Mouse (Mus musculus) thymus, postnatal 36 days (tissue): ENCODE measurements at regions not wholly inside any gene's neighbourhood (a gene's known extent, or its start where the extent isn't known, plus 50 kb on each side); places are given as distances from the start of the nearest gene placed in this dataset.
"Not testable (repeated sequence)": the region's sequence is repeated elsewhere in the genome, so short reads cannot be mapped to it uniquely, and the experiment has no call there.

Experiments
- DNase-seq, 2 experiments: peaks; one replicate each; pipeline ENCODE4 v3.0.0; 2022; ENCODE audit warnings: mixed read lengths in 2 of 2

DNA sequence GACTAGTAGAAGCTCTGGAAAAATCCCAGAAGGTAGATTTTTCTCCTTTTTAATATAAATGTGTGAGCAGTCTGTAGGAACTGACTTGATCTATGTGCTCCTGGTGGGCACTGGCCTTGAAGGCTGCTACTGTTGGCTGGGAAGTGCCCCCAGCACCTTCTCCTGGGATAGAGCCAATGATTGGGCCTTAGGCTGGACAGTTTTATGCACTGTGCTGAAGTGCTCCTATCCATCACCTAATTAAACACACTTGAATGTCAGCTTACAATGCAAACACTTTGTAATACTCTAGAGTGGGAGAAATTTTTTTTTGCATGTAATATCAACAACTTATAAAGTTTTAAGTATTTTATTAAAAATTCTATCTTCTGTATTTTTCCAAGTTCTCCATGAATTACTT lies 266.5 kb downstream of the Lyplal1 start:
- DNase-seq, result no peak

DNA sequence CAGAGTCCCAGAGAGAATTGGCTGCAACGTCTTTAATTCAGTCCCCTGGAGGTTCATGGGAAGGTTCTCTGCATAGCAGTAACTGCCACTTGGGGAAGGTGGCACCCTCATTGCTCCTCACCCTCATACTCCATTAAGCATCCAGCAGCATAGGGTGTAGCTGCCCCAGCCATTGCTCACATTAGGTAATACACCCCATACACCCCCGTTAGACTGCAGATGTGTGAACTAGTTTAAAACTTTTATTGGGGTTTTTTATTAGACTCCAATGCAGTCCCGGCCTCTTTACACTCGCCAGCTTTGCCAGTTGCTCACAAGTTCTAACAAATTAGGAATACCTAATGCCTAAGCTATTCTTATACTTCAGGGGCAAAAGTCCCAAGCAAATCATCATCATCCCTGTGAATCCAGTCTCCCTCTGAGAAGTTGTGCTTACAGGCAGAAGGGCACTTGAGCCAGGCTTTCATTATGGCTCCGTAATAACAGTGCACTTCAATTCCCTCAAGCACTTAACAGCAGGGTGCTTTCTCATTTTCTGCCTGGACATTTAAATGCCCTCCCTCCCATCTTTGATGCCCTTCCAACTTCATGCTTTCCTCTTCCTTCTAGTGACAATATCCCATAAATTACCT lies 265.7 kb downstream of the Lyplal1 start:
- DNase-seq, result no peak

DNA sequence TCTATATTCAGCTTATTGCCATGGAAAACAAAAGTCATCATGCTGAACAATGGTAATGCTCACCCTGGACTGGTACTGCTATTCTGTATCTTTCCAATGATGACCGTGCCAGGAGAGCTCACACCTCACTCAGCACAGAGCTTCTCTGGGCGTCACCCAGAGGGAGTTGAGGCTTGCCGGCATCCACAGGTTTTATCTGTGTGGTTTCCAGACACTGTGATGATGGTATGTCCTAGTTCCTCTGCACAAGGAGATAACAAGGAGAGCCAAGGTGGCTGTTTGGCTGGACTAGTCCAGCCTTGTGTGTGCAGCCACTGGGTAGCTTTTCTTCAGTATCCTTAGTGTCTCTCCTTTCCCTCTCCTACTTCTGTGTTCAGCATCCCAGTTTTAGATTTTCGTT lies 255.4 kb downstream of the Lyplal1 start:
- no peak for DNase-seq

GRCm38 (mm10) chr1:185865945-185866344 lies 251.2 kb downstream of the Lyplal1 start:
- no peak for DNase-seq

DNA sequence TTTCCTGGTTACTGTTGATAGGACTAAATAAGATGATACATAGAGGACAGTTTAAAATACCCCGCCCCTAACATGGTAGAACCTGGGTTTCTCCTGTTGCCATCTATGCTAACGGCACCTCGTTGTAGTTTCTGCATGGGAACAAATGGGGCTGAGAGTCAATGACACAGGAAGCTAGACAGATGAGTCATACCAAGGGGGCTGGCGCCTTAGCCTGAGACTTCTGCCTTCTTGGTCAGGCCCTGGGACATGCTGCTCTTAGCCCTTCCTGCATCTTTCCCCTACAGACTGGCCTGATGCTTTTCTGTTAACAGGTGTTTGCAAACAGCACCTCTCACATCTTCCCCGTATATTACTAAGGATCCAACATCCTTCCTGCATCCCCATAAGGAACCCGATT lies 250.5 kb downstream of the Lyplal1 start:
- no peak for DNase-seq

DNA sequence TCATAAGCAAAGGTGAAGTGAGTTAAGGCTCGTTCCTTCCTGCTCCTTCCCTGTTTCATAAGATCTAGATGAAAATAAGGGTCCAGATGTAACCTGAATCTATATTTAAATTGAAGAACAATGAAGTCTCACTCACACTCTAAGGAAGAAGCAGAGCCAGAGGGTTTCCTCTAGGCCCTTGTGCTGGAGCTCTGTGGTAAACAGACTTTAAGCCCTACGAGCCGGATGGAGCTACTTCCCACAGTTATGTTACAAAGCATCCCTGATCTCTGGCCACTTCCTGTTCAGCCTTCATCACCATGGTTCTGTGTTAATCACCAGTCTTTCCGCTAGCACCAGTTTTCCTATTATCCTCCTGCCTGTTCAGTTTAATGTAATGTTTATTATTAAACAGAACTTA lies 250.1 kb downstream of the Lyplal1 start:
- DNase-seq, result no peak

DNA sequence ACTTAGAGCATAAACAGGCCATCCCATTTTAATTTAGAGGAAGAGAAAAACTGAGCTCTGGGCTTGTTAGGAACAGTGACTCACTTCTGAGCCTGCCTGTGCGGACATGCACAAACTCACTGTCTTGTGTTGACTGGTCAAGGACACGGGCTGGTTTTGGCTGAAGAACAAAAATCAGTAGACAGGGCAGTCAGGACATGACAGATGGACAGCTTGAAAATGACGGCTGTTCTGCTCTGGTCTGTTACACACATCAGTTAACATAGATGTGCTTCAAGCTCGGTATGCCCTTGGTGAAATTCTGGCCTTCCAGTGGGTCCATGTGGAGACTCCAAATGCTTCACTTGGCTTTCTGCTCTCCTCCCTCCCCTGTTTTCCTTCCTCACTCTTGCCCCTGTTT lies 248.4 kb downstream of the Lyplal1 start:
- no peak for DNase-seq

DNA sequence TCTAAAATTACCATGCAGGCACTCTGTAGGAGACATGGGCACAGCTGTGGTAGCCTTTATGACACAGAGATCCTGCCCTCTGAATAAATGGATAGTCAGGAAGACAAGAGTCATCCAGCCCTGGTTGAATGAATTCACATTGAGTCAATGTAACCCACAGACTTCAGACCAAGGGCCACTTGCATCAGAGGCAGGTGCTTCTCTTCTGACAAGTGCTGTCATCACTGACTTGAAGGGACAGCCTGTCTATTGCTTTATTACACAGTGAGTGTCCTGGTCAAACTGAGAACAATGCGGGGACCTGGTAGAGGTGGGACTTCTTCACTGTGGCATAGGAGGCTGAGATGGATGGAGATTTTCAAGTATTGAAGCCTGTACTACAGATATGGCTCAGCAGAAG lies 230.1 kb downstream of the Lyplal1 start:
- no peak for DNase-seq

- DNase-seq, result no peak
Measured at GRCm38 (mm10) chr1:185891814-185892213, 225.3 kb downstream of the Lyplal1 start.

GRCm38 (mm10) chr1:185893421-185893820 lies 223.7 kb downstream of the Lyplal1 start:
- no peak for DNase-seq

DNA sequence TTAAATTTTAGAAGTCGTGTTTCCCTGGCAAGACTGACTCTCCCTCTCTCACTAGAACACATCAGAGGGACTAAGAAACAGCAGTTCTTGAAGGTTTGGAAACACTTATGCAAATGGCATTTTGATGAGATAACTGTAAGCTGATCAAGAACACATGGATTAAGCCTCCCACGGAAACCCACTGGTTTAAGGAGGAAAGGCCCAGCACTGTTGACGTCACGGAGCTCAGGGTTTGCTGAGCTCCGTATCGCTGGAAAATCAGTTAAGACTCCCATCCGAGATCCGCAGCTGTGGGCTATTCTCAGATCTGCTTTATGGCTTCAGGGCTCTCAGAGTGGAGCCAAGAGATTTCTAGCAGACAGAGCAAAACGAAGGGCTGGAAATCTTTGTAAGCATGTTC lies 218.6 kb downstream of the Lyplal1 start:
- DNase-seq, result no peak

DNA sequence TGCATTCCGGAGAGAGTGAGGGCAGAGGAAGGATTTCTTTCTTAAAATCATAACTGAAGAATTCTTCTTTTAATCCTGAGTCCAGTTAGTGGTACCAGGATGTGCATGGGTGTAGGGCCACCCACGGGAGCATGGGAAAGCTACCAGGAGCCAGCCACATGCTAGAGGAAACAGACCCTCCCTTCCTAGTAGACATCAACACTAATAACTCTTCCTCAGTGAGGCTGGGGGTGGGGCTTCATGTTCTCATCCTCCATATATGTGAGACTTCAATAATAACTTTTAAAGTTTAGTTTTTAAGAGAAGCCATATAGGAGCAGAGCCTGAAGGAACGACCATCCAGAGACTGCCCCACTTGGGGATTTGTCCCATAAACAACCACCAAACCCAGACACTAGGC lies 216.8 kb downstream of the Lyplal1 start:
- DNase-seq, result no peak

DNA sequence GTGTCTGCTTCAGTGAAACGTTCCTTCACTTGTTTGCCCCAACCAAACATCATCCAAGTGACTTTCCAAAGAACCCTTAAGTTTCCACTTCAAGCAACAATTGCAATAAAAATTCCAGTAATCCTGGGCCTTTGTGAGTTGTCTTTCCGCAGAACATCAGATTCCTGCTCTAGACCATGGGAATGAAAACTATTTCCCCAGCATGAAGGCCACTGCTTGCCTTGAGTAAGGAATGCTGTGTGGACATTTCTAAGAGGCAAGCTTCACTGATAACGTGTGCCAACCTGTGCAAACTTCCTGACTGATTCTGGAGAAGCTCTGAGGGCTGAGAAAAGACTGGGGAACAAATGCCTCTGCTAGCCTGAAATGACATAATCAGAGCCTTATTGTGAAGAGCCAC lies 214.7 kb downstream of the Lyplal1 start:
- DNase-seq, result no peak

DNA sequence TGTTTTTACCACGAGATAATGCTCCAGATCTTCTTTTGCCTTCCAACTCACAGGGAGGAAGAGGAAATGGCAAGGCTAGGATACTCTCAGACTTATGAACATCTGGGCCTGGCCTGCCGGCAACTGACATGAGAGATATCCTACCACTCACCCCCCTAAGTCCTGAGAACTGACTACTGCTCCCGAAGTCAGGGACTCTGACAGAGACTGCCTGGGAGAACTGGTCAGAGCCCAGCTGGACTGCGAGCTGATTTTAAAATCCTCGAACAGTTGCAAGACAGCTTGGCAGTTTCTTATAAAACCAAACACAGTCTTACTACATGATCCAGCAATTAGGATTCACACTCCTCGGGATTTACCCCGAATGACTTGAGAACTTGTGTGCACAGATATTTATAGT lies 211.4 kb downstream of the Lyplal1 start:
- DNase-seq, result no peak

DNA sequence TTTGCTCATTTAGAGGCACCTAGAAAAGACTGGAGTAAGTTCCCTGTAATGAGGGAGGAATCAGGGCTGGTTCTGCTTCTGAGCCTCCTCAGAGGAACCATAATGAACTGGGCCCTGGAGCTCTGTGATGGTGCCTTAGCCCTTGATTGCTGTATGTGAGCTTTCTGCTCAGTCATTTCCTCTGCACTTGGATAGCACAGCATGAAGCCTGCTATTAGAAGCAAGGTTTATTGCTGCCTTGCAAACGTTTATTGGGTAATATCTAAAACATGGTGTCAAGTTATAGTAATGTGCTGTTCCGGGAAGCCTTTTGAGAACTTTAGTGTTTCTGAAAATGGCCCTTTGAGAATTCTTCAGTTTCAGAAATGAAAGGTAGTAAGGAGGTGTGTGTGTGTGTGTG lies 201.5 kb downstream of the Lyplal1 start:
- no peak for DNase-seq

GRCm38 (mm10) chr1:185918663-185919062 lies 198.4 kb downstream of the Lyplal1 start:
- DNase-seq, result no peak

DNA sequence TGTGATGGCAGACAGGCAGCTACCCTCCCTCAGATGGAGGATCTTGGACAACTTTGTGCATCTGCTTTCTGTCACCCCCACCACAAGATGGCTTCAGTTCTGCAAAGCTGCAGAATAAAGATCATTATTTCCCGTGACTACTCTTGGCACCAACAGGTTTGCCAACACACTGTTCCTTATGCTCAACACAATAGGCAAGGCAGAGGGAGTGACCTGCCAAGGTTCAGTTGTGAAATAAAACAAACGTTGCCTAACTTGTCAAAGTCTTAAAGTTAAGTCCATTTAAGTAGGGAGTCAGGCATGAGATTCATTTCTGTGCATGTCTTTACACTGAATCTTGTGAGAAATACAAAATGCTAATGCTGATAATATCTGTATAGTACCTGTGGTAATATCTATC lies 193.4 kb downstream of the Lyplal1 start:
- no peak for DNase-seq

DNA sequence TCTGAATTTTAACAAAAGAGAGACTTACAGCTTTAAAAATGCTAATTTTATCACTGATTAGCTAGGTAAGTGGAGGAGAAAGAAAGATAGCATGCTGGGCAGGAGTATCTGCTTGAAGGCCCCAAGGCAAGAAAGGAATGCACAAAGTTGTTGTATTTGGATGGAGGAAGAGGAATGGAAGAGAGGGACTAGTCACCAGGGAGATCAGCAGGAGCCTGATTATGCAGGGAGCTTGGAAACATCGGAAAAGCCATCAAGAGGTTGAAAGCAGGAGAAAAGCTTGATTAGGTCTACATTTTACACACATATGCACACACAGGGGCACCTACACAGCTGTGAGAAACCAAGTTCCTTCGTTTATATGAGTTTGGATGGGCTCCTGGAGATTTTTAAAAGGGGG lies 188.1 kb downstream of the Lyplal1 start:
- no peak for DNase-seq

- no peak for DNase-seq
Measured at GRCm38 (mm10) chr1:185929761-185930160, 187.3 kb downstream of the Lyplal1 start.

DNA sequence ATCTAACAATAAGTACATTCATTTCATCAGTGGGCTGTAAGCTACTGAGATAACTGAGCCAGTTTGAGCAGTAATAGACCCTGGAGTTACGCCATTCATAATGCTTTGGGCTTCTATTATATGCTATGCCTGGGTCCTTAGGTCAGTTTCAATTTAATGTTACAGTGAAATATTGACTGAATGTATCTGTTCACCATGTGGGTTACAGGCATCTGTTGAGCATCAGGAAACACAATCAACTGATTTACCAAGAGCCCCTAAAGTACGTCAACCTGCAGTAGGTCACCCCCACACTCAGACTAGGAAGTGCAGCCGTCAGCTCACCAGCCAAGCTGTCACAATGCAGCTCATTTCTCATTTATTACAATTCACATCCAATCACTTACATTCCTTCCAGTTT lies 183.5 kb downstream of the Lyplal1 start:
- no peak for DNase-seq

GRCm38 (mm10) chr1:185937026-185937425 lies 180.1 kb downstream of the Lyplal1 start:
- no peak for DNase-seq

GRCm38 (mm10) chr1:185939914-185940313 lies 177.2 kb downstream of the Lyplal1 start:
- no peak for DNase-seq

DNA sequence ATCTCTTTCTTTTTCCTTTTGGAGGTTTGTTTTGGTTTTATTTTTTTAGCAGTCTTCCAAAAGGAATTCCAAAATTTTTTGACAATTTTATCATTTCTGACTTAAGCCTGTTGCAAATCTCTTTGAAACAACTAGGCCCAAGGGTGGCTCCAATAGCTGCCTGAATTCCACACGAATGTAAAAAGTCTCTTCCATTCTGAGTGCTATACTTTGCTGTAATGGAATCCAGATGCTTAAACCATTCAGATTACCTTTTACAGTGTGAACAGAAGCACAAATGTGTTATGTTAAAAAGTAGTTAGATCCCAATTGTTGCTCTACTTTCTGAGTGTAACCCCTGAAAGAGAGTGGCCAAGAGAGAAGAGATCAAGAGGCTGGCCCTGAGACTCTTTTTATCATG lies 176.6 kb downstream of the Lyplal1 start:
- DNase-seq, result no peak

GRCm38 (mm10) chr1:185951163-185951562 lies 165.9 kb downstream of the Lyplal1 start:
- DNase-seq, result no peak

- not testable (repeated sequence) for DNase-seq
Measured at GRCm38 (mm10) chr1:185955821-185956220, 161.3 kb downstream of the Lyplal1 start.

DNA sequence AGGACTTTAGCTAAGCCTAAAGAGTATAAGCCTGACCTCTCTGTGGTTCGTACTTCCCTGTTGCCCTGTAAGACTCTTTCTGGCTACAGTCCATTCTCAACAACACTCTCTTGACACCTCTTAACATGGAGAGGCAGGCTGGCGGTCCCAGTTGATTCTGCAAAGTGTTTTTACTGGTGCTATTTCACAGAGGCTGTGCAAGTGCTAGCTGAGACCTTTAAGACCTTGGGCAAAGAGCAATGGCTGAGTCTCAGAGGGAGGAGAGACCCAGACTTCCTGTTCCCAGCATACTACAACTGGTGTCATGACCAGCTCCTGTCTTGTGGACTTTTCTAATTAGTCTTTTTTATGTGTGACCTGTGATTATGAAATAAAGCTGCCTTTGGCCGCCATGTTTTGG lies 159.6 kb downstream of the Lyplal1 start:
- DNase-seq, result no peak
